In genomic region chr2:164167752-164168570, GRCm38 (mm10) we compare ENCODE assay signal across 9 mouse cellular contexts. TPM values are rescaled to one million over a fixed set of nuclear protein-coding genes. Genes with fewer than 3 reads are reported as not detected.
DNase-seq lines count a peak whose midpoint lies in the region; ATAC-seq and TF ChIP-seq lines count a peak whose summit lies in the region.
"Had no signal": no experiment of that assay in that cellular context is flagged by ENCODE, and none has a peak within 500 bp of the region (broad histone marks: within the 10 kb centered on the region; RNA-seq: fewer than 3 reads in every experiment).

No protein-coding gene starts in this region.

- H3K4me2 ChIP-seq in heart, embryonic 12.5 days: peak overlapping the region; percentile 70
- H3K4me2 ChIP-seq in forebrain, embryonic 15.5 days (replicated peaks): peak overlapping the region; percentile 54

- no peaks in the 10 kb centered on the region for H3K36me3 ChIP-seq in heart, embryonic 12.5 days
- H3K36me3 ChIP-seq in ES-Bruce4 (ENCODE audit: control insufficient read depth, insufficient read depth, low read length, poor library complexity, severe bottlenecking): no peaks in the 10 kb centered on the region
- H3K36me3 ChIP-seq in forebrain, embryonic 15.5 days: no peaks in the 10 kb centered on the region

- TF ChIP-seq CTCF in ES-Bruce4 (IDR thresholded peaks at IDR 0.05; ENCODE audit: low read depth, low read length): no peak

- TF ChIP-seq EP300 in ES-Bruce4 (IDR thresholded peaks at IDR 0.05; ENCODE audit: insufficient read depth, low read depth, low read length): no peak

- peaks cover 81% of the 10 kb centered on the region for H3K27me3 ChIP-seq in heart, embryonic 12.5 days (replicated peaks)
- peaks cover 16% of the 10 kb centered on the region for H3K27me3 ChIP-seq in ES-Bruce4 (ENCODE audit: control insufficient read depth, insufficient read depth, low read length, poor library complexity, severe bottlenecking)
- H3K27me3 ChIP-seq in forebrain, embryonic 15.5 days: peaks cover 66% of the 10 kb centered on the region
- H3K27me3 ChIP-seq: CH12.LX had no signal

- DNase-seq in heart, adult 8-10 months (ENCODE audit: low spot score): no peak
- no peak for DNase-seq in cerebellum, adult 11-12 months
- no peak for DNase-seq in urinary bladder, postnatal 4 days (ENCODE audit: low spot score in 2 of 2)
- no peak for DNase-seq in lung, postnatal 36 days

- peaks cover 24% of the 10 kb centered on the region for H3K4me1 ChIP-seq in heart, embryonic 12.5 days (replicated peaks)
- H3K4me1 ChIP-seq in ES-Bruce4 (ENCODE audit: control insufficient read depth, insufficient read depth, low read length): no peaks in the 10 kb centered on the region
- H3K4me1 ChIP-seq in forebrain, embryonic 15.5 days: peaks cover 23% of the 10 kb centered on the region

- no peak overlapping the region for H3K27ac ChIP-seq in heart, embryonic 12.5 days (ENCODE audit: poor library complexity, severe bottlenecking)
- H3K27ac ChIP-seq in ES-Bruce4 (ENCODE audit: insufficient read depth, low read length): no peak overlapping the region
- no peak overlapping the region for H3K27ac ChIP-seq in forebrain, embryonic 15.5 days (replicated peaks)

- H3K9ac ChIP-seq in heart, embryonic 12.5 days: no peak overlapping the region
- H3K9ac ChIP-seq in ES-Bruce4 (ENCODE audit: low read depth, poor library complexity, severe bottlenecking): no peak overlapping the region
- H3K9ac ChIP-seq in forebrain, embryonic 15.5 days (replicated peaks): peak overlapping the region; percentile 24; the same call in 1 of the 2 replicates

- peak overlapping the region; percentile 42 for H3K4me3 ChIP-seq in heart, embryonic 12.5 days
- H3K4me3 ChIP-seq in ES-Bruce4 (ENCODE audit: low read depth, low read length): peak overlapping the region; percentile 45
- peak overlapping the region; percentile 43 for H3K4me3 ChIP-seq in forebrain, embryonic 15.5 days

- H3K9me3 ChIP-seq in heart, embryonic 12.5 days (replicated peaks): peaks cover 10% of the 10 kb centered on the region; the same call in 1 of the 2 replicates
- no peaks in the 10 kb centered on the region for H3K9me3 ChIP-seq in ES-Bruce4 (replicated peaks; ENCODE audit: control insufficient read depth, insufficient read depth, low read length, poor library complexity, severe bottlenecking)
- no peaks in the 10 kb centered on the region for H3K9me3 ChIP-seq in forebrain, embryonic 15.5 days

- TF ChIP-seq POLR2A in ES-Bruce4 (IDR thresholded peaks at IDR 0.05; ENCODE audit: insufficient read depth, low read length): no peak

- 0 out of 2 replicates have a peak, but pooled peaks have one; percentile 15 for ATAC-seq in heart, embryonic 12.5 days (ENCODE audit: insufficient number of reproducible peaks, low FRiP score)
- peak; percentile 60 for ATAC-seq in forebrain, embryonic 15.5 days (replicated peaks)
- 0 out of 2 replicates have a peak, but pooled peaks have one; percentile 16 for ATAC-seq in megakaryocyte-erythroid progenitor cell, adult 5-6 weeks (replicated peaks; ENCODE audit: low FRiP score, low TSS enrichment, poor library complexity, severe bottlenecking)

- WGBS in heart, embryonic 12.5 days: 12% methylated on average over 87 of the region's 90 CpGs
- WGBS in forebrain, embryonic 15.5 days: 14% methylated on average over 90 of the region's 90 CpGs

RNA-seq across cellular contexts. Expression of gene Kcns1, which starts 3.0 kb away (rescaled TPM):
- 0.15 and 0.18 TPM in 2 replicates for polyA plus RNA-seq in heart, embryonic 12.5 days (2016; fragmentation: Nextera tagmentation; extraction: Ambion mirVana)
- total RNA-seq in heart, adult 8-10 months (2022): under 1 TPM in 2 of 4 experiments, not detected in 2; 0.09 TPM
- 0.22 and 0.24 TPM in 2 replicates for polyA plus RNA-seq in ES-Bruce4 (2011; ENCODE audit: insufficient read depth, insufficient read length, low read depth, missing spikeins)
- 0.55 and 0.75 TPM in 2 replicates for polyA plus RNA-seq in forebrain, embryonic 15.5 days (2015; fragmentation: Nextera tagmentation; extraction: Ambion mirVana)
- total RNA-seq in megakaryocyte-erythroid progenitor cell, adult 5-6 weeks (2014; fragmentation: Nextera tagmentation): 0.26 and 0.40 TPM in 2 replicates
- total RNA-seq in megakaryocyte-erythroid progenitor cell, adult 5-6 weeks (2017): 0.88 and 2.2 TPM in 2 replicates

RNA-seq across cellular contexts. Expression of gene Wfdc5, which starts 14.6 kb away (rescaled TPM):
- polyA plus RNA-seq in heart, embryonic 12.5 days (2016; fragmentation: Nextera tagmentation; extraction: Ambion mirVana): not detected in 2 replicates
- not detected for total RNA-seq in heart, adult 8-10 months (2022)
- polyA plus RNA-seq in ES-Bruce4 (2011; ENCODE audit: insufficient read depth, insufficient read length, low read depth, missing spikeins): not detected in 2 replicates
- polyA plus RNA-seq in forebrain, embryonic 15.5 days (2015; fragmentation: Nextera tagmentation; extraction: Ambion mirVana): not detected in 2 replicates
- total RNA-seq in megakaryocyte-erythroid progenitor cell, adult 5-6 weeks (2014; fragmentation: Nextera tagmentation): not detected in 2 replicates
- total RNA-seq in megakaryocyte-erythroid progenitor cell, adult 5-6 weeks (2017): not detected in 2 replicates
- total RNA-seq: CH12.LX had no signal

RNA-seq across cellular contexts. Expression of gene Wfdc12, which starts 22.4 kb away (rescaled TPM):
- polyA plus RNA-seq in heart, embryonic 12.5 days (2016; fragmentation: Nextera tagmentation; extraction: Ambion mirVana): not detected in 2 replicates
- not detected for total RNA-seq in heart, adult 8-10 months (2022)
- not detected in 2 replicates for polyA plus RNA-seq in ES-Bruce4 (2011; ENCODE audit: insufficient read depth, insufficient read length, low read depth, missing spikeins)
- polyA plus RNA-seq in forebrain, embryonic 15.5 days (2015; fragmentation: Nextera tagmentation; extraction: Ambion mirVana): not detected in 2 replicates
- not detected in 2 replicates for total RNA-seq in megakaryocyte-erythroid progenitor cell, adult 5-6 weeks (2014; fragmentation: Nextera tagmentation)
- total RNA-seq in megakaryocyte-erythroid progenitor cell, adult 5-6 weeks (2017): not detected in 2 replicates
- total RNA-seq: CH12.LX had no signal

RNA-seq across cellular contexts. Expression of gene Wfdc15a, which starts 32.0 kb away (rescaled TPM):
- not detected in 2 replicates for polyA plus RNA-seq in heart, embryonic 12.5 days (2016; fragmentation: Nextera tagmentation; extraction: Ambion mirVana)
- not detected for total RNA-seq in heart, adult 8-10 months (2022)
- polyA plus RNA-seq in ES-Bruce4 (2011; ENCODE audit: insufficient read depth, insufficient read length, low read depth, missing spikeins): not detected in 2 replicates
- polyA plus RNA-seq in forebrain, embryonic 15.5 days (2015; fragmentation: Nextera tagmentation; extraction: Ambion mirVana): not detected in 2 replicates
- not detected in 2 replicates for total RNA-seq in megakaryocyte-erythroid progenitor cell, adult 5-6 weeks (2014; fragmentation: Nextera tagmentation)
- total RNA-seq in megakaryocyte-erythroid progenitor cell, adult 5-6 weeks (2017): not detected in 2 replicates
- total RNA-seq: CH12.LX had no signal

RNA-seq across cellular contexts. Expression of gene Wfdc15b, which starts 53.5 kb away (rescaled TPM):
- not detected in 2 replicates for polyA plus RNA-seq in heart, embryonic 12.5 days (2016; fragmentation: Nextera tagmentation; extraction: Ambion mirVana)
- total RNA-seq in heart, adult 8-10 months (2022): not detected
- not detected in 2 replicates for polyA plus RNA-seq in ES-Bruce4 (2011; ENCODE audit: insufficient read depth, insufficient read length, low read depth, missing spikeins)
- not detected in 2 replicates for polyA plus RNA-seq in forebrain, embryonic 15.5 days (2015; fragmentation: Nextera tagmentation; extraction: Ambion mirVana)
- not detected in 2 replicates for total RNA-seq in megakaryocyte-erythroid progenitor cell, adult 5-6 weeks (2014; fragmentation: Nextera tagmentation)
- not detected in 2 replicates for total RNA-seq in megakaryocyte-erythroid progenitor cell, adult 5-6 weeks (2017)
- total RNA-seq: CH12.LX had no signal
